In genomic region chr3:67568015-67568618, GRCm38 (mm10) we compare ENCODE assay signal across 7 mouse cellular contexts. TPM values are rescaled to one million over a fixed set of nuclear protein-coding genes. Genes with fewer than 3 reads are reported as not detected.
DNase-seq lines count a peak whose midpoint lies in the region; ATAC-seq lines count a peak whose summit lies in the region.

No protein-coding gene starts in this region.

- no peaks in the 10 kb centered on the region for H3K36me3 ChIP-seq in intestine, embryonic 16.5 days (ENCODE audit: control insufficient read depth, insufficient read depth, low read length)
- H3K36me3 ChIP-seq in midbrain, embryonic 10.5 days: no peaks in the 10 kb centered on the region

- WGBS in intestine, embryonic 16.5 days: 28% methylated on average over 17 of the region's 17 CpGs
- 25% methylated on average over 17 of the region's 17 CpGs for WGBS in midbrain, embryonic 10.5 days

- peak; percentile 21; the same call in 1 of the 2 replicates for ATAC-seq in intestine, embryonic 16.5 days

- H3K4me2 ChIP-seq in intestine, embryonic 16.5 days (ENCODE audit: low read depth, low read length): no peak overlapping the region; the same call in 1 of the 2 replicates

- no peak overlapping the region for H3K27ac ChIP-seq in intestine, embryonic 16.5 days (ENCODE audit: low read length)
- no peak overlapping the region for H3K27ac ChIP-seq in midbrain, embryonic 10.5 days (replicated peaks)

- peak; percentile 50 to 59 for DNase-seq in adrenal gland, adult 18-20 months (ENCODE audit: low spot score in 2 of 2)
- DNase-seq in embryo, embryonic 10.5 days (ENCODE audit: low spot score): peak; percentile 85
- DNase-seq in gastrocnemius, postnatal 36 days: peak; percentile 32 to 58
- peak; percentile 63 to 66 for DNase-seq in left cerebral cortex, postnatal 36 days (ENCODE audit: low spot score in 2 of 2)
- DNase-seq in midbrain, embryonic 10.5 days (ENCODE audit: low spot score): peak; percentile 68
- DNase-seq in skeletal muscle tissue, adult 2 months (ENCODE audit: low read depth, low spot score): peak; percentile 31

- intact Hi-C loops in gastrocnemius, postnatal 36 days (cut with DNase I): loop anchor here (1.0 to 10.0 kb wide), 2 partner anchors 55 to 213 kb away; no protein-coding TSS in a partner anchor
- intact Hi-C loops in left cerebral cortex, postnatal 36 days (cut with DNase I): loop anchor here (2.0 to 5.0 kb wide), 2 partner anchors 55 to 216 kb away; no protein-coding TSS in a partner anchor

- no peaks in the 10 kb centered on the region for H3K9me3 ChIP-seq in intestine, embryonic 16.5 days (ENCODE audit: control insufficient read depth, low read length)
- no peaks in the 10 kb centered on the region for H3K9me3 ChIP-seq in midbrain, embryonic 10.5 days (replicated peaks)

- no peaks in the 10 kb centered on the region for H3K4me1 ChIP-seq in intestine, embryonic 16.5 days (ENCODE audit: control insufficient read depth, insufficient read depth, low read length)
- H3K4me1 ChIP-seq in midbrain, embryonic 10.5 days: no peaks in the 10 kb centered on the region

- H3K4me3 ChIP-seq in intestine, embryonic 16.5 days (ENCODE audit: low read length): no peak overlapping the region
- peak overlapping the region; percentile 30 for H3K4me3 ChIP-seq in midbrain, embryonic 10.5 days

- no peaks in the 10 kb centered on the region; the same call in 1 of the 2 replicates for H3K27me3 ChIP-seq in intestine, embryonic 16.5 days (replicated peaks; ENCODE audit: control insufficient read depth, insufficient read depth, low read length)
- peaks cover 11% of the 10 kb centered on the region; the same call in 1 of the 2 replicates for H3K27me3 ChIP-seq in midbrain, embryonic 10.5 days (ENCODE audit: low read depth, poor library complexity, severe bottlenecking)

- H3K9ac ChIP-seq in intestine, embryonic 16.5 days (ENCODE audit: low read depth, low read length): no peak overlapping the region

RNA-seq across cellular contexts. Expression of gene Mfsd1, which starts 14.4 kb away (rescaled TPM):
- total RNA-seq in adrenal gland, adult 18-20 months (2021): 10 to 100 TPM; 55.5 to 66.2 TPM
- 10 to 100 TPM; 19.9 to 20.3 TPM for total RNA-seq in gastrocnemius, postnatal 36 days (2021)
- polyA plus RNA-seq in intestine, embryonic 16.5 days (2015; fragmentation: Nextera tagmentation; extraction: Ambion mirVana): 61.2 and 70.0 TPM in 2 replicates
- 10 to 100 TPM; 32.5 to 37.4 TPM for total RNA-seq in left cerebral cortex, postnatal 36 days (2021)
- 62.9 and 64.6 TPM in 2 replicates for polyA plus RNA-seq in midbrain, embryonic 10.5 days (2016; fragmentation: Nextera tagmentation; extraction: Ambion mirVana)

RNA-seq across cellular contexts. Expression of gene Rarres1, which starts 52.8 kb away (rescaled TPM):
- total RNA-seq in adrenal gland, adult 18-20 months (2021): under 1 TPM; 0.23 to 0.83 TPM
- total RNA-seq in gastrocnemius, postnatal 36 days (2021): under 1 TPM; 0.64 to 0.81 TPM
- polyA plus RNA-seq in intestine, embryonic 16.5 days (2015; fragmentation: Nextera tagmentation; extraction: Ambion mirVana): 1.3 and 1.4 TPM in 2 replicates
- 1 to 10 TPM; 1.9 to 2.0 TPM for total RNA-seq in left cerebral cortex, postnatal 36 days (2021)
- 1.5 and 1.6 TPM in 2 replicates for polyA plus RNA-seq in midbrain, embryonic 10.5 days (2016; fragmentation: Nextera tagmentation; extraction: Ambion mirVana)

Comparison
In these comparisons a context has a peak if more than half of its experiments do, and no peak if none do; other contexts are left out.
1. DNase-seq: peak in every context shown above with its lines; median percentile 85 in embryo, embryonic 10.5 days; 68 in midbrain, embryonic 10.5 days; 64 in left cerebral cortex, postnatal 36 days; 54 in adrenal gland, adult 18-20 months; 45 in gastrocnemius, postnatal 36 days; 31 in skeletal muscle tissue, adult 2 months.